Mouse (Mus musculus) common myeloid progenitor, adult 5-6 weeks (primary cell): Measurements from ENCODE around the gene Eef2. TPM values are rescaled to one million over a fixed set of nuclear protein-coding genes. Genes with fewer than 3 reads are reported as not detected.
"Not testable (repeated sequence)": the region's sequence is repeated elsewhere in the genome, so short reads cannot be mapped to it uniquely, and the experiment has no call there.

Experiments
- ATAC-seq: replicated peaks from 2 replicates; pipeline ENCODE4 v1.8.0; 2016; ENCODE audit warnings: low read depth, mild to moderate bottlenecking, moderate TSS enrichment, inconsistent platforms; ENCODE audit not compliant: poor library complexity, severe bottlenecking
- total RNA-seq: library from RNA; stranded (forward); fragments of 200-1000, 187-1606 nt; gene quantifications from 2 replicates; pipeline ENCODE4 v1.2.3, GENCODE M21; 2017

The Eef2 gene
- total RNA-seq, 1 experiment from 2014 or later = 1,948 TPM

- ATAC-seq = no peak
These were observed 31.1 kb upstream of the Eef2 start for GRCm38 (mm10) chr10:81145307-81145706.

- ATAC-seq = no peak
These were observed 30.7 kb upstream of the Eef2 start for GRCm38 (mm10) chr10:81145778-81146177.

DNA sequence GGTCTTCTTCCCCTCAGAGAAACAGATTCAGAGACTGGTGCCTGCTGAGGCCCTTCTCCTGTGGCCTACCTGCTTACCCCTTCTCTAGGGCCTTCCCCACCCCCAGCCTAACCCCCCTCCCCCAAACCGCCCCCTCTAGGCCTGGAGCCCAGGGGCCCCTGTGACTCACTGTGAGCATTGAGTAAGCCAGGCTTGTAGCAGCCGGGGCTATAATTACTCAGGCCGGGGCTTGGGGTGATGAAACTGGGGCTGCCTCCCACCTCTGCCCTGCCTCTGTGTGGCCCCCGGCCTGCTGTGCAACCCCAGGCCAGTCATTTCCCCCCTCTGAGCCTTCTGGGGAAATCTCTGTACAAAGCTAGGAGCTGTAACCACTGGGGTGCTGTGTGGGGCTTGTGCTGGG is 30.1 kb upstream of the Eef2 start:
- no peak for ATAC-seq

- no peak for ATAC-seq
These were observed 25.2 kb upstream of the Eef2 start for GRCm38 (mm10) chr10:81151261-81151660.

GRCm38 (mm10) chr10:81152609-81153008 is 23.8 kb upstream of the Eef2 start:
- ATAC-seq = no peak

DNA sequence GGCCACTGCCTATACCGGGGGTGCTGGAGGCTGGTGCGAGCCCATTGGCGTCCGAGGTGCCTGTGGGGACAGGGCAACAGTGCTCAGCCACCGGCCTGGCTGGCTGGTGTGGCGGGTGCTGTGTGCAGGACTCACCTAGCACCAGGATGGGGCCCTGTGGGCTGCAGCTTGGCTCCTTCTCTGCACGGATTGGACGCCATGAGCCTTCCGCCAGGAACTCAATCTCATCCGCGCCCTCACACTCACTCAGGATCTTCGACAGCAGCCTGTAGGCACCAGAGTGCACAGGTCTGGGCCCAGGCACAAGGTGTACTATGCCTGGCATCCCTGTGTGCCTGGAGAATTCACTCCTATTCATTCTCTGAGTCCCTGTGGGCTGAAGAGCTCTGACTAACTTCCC is 22.1 kb upstream of the Eef2 start:
- no peak for ATAC-seq

DNA sequence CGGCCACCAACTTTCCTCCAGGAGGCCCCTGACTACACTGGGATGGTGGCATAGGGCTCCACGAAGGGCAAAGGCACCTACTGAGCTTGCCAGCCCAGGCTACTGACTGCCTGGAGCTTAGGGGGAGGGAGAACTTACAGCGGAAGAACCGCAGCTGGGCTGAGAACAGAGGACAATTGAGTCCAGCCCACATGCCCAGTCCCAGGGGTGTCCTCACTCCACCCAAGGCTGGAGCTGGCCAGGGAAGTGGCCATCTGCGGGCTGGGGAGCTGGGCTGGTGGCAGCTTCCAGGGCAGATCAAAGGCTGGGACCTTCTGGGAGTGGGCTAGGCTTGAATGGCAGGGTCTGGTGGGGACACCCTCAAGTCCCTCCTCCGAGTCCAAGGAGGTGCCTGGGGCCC is 21.7 kb upstream of the Eef2 start:
- ATAC-seq = no peak

GRCm38 (mm10) chr10:81161602-81162317 is 14.7 kb upstream of the Eef2 start:
- peak; percentile 37 for ATAC-seq

DNA sequence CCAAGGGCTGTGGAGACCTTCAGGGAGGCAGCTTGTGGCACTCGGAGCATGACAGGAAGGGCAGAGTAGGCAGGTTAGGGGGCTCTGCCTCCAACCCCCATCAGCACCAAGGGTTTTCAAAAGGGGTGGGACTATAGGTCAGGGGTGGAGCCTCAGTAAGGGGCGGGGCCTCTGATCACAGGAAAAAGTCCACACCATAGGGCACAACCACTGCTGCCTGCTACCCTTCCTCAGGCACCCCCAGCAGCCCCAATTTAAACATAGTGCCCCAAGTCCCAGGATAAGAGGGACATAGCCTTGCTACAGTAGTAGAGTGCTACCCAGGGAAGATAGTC is 14.1 kb upstream of the Eef2 start:
- peak; percentile 63 for ATAC-seq

GRCm38 (mm10) chr10:81165118-81165517 is 11.3 kb upstream of the Eef2 start:
- ATAC-seq = no peak

DNA sequence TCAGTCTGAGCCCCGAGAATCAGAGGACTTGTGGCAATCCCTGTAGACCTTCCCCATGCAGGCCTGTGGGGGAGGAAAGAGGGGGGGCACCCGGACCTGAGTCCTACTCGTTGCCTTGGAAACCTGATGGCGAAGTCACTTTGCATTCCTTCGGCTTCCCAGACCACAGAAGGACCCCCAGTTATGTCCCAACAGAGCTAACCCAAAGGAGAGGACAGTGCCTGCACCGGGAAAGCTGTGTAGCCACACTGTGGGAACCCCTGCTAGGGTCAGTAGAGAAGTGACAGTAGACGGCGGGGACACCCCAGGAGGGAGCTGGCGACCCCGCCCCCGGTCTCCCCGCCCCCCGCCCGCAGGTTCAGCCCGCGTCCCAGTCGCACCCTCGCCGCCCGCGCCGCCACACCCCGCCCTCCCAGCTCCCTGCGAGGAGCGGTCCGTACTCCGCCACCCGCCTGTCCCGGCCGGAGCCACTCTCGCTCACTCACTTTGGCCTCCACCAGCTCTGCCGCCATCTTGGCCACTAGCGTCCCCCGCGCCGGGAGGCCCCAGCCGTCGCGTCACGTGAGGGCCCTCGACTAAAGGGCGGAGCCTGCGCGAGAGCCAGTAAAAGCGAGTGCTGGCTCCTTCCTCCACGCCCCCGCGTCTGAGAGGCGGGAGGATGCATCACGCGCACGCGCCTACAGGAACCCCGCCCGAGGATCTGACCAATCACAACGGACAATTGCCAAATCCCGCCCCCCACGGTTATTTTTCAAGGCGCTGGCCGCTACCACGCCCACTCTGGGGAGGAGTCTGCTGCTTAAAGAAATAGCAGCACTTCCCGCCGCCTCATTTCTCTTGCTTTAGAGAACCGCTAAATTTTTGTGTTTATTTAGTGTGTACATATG is 9.0 kb upstream of the Eef2 start, which contains the start of gene Pias4:
Pias4 (minus strand) TSS at position 724 of the 887 bp plus-strand sequence.
- ATAC-seq = peak; percentile 85

GRCm38 (mm10) chr10:81168087-81168431 is 8.4 kb upstream of the Eef2 start:
- ATAC-seq = peak; percentile 9; the same call in 1 of the 2 replicates

GRCm38 (mm10) chr10:81168521-81169244 is 7.7 kb upstream of the Eef2 start:
- peak; percentile 55 for ATAC-seq

DNA sequence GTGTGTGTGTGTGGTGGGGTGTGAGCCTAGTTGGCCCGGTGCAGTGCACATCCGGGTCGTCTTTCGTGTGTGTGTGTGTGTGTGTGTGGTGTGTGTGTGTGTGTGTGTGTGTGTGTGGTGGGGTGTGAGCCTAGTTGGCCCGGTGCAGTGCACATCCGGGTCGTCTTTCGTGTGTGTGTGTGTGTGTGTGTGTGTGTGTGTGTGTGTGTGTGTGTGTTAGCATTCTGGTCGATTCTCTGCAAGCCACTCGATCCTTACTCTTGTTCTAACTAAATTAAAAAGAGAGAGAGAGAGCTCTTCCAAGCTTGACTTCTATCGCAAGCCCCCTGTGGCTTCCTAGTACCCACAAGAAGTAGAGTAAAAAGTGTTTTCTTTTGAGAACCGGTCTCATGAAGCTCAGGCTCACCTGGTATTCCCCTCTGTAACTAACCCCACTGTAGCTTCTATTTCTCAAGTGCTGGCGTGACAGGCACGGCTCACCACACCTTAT is 7.0 kb upstream of the Eef2 start:
- ATAC-seq = peak; percentile 20; the same call in 1 of the 2 replicates

DNA sequence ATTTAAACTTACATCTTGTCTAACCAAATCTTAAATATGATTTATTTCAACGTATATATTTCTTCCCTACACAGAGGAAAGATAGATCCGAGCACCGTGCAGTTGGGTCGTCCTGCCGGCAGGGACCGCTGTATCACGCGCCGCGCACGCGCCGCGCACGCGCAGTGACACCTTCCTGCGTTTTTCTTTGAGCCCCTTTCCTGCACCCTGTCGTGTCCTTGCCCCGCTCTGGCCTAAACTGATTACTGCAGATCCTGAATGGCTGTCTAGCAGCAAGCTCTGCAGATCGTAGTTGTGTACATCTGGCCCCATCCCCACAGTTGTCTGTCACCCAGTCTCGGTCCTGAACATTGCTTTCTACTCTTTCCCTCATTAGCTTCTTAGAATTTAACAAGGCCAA is 3.3 kb upstream of the Eef2 start:
- peak; percentile 45 for ATAC-seq

- peak; percentile 59 for ATAC-seq
These were observed 1.6 kb upstream of the Eef2 start for GRCm38 (mm10) chr10:81174617-81175344.

DNA sequence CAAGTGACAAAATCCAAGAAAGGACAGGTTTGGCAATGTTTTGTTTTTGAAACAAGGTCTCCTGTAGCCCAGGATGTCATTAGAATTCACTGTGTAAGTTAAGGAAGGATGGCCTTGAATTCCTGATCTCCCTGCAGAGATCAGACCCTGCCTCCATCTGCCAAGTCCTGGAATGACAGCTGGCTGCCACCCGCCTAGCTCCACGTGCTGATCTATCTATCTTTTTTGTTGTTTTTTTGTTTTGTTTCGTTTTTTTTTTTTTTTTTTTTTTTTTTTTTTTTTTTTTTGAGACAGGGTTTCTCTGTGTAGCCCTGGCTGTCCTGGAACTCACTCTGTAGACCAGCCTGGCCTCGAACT is 1.1 kb upstream of the Eef2 start:
- ATAC-seq = not testable (repeated sequence)

- ATAC-seq = no peak
These were observed 430 bp upstream of the Eef2 start for GRCm38 (mm10) chr10:81175936-81176465.

- ATAC-seq = no peak
These were observed 1.1 kb downstream of the Eef2 start for GRCm38 (mm10) chr10:81177491-81177925.
